Mouse (Mus musculus): ENCODE measurements around the gene Ccdc138. TPM values are rescaled to one million over a fixed set of nuclear protein-coding genes. Genes with fewer than 3 reads are reported as not detected.
"Not testable (repeated sequence)": the region's sequence is repeated elsewhere in the genome, so short reads cannot be mapped to it uniquely, and the experiment has no call there.

Ccdc138 gene
- polyA plus RNA-seq, 1 experiment from 2014 or later = 7.4 TPM

DNA sequence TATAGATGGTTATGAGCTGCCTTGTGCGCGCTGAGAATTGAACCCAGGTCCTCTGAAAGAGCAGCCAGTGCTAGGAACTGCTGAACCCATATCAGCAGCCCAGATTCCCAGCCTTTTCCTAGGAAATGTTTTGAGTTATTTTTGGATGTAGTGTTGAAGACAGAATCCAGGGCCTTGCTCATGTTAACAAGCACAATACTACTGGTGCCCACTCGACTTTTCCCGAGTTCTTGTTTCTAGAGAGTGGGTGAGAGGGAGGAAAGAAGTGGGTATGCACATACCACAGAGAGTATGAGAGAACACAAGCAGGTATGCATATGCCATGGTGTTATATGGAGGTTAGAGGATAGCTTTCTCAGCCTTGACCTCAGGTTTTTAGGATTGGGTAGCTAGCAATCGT is 6.7 kb upstream of the Ccdc138 start:
- Histone ChIP-seq H3K27me3 (ENCODE audit: control insufficient read depth, insufficient read depth, low read length) (no peaks in the 10 kb centered on the region), H3K36me3 (replicated peaks; ENCODE audit: control insufficient read depth, insufficient read depth, low read depth, low read length) (peaks cover 2% of the 10 kb centered on the region), H3K4me3 (ENCODE audit: low read depth, low read length) (no peak overlapping the region), H3K27ac (replicated peaks; ENCODE audit: low read depth, low read length) (no peak overlapping the region), H3K9me3 (replicated peaks; ENCODE audit: control insufficient read depth, low read length) (no peaks in the 10 kb centered on the region), H3K4me2 (ENCODE audit: low read depth, low read length) (no peak overlapping the region), H3K9ac (replicated peaks; ENCODE audit: low read length) (no peak overlapping the region), H3K4me1 (ENCODE audit: control insufficient read depth, insufficient read depth, low read length) (no peaks in the 10 kb centered on the region)
- DNase-seq (ENCODE audit: low spot score) (no peak), ATAC-seq (replicated peaks; ENCODE audit: insufficient number of reproducible peaks, low FRiP score, low TSS enrichment, low read depth) (no peak)
- WGBS = 94% methylated on average over 5 of the region's 5 CpGs

DNA sequence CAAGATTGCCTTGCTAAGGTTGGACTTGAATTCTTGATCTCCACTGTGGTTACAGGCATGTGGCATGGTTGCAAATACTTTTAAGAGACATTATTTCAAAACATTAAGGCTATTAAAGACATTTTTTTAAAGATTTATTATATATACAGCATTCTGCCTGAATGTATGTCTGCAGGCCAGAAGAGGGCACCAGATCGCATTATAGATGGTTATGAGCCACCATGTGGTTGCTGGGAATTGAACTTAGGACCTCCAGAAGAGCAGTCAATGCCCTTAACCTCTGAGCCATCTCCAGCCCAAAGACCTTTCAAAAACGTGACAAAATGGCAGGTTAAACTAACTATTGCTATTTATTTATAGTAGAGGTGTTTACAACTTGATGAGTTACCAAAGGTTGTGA is 2.1 kb upstream of the Ccdc138 start:
- ATAC-seq (replicated peaks; ENCODE audit: insufficient number of reproducible peaks, low FRiP score, low TSS enrichment, low read depth) = no peak
- Histone ChIP-seq H3K9ac (replicated peaks; ENCODE audit: low read length) (no peak overlapping the region), H3K4me3 (ENCODE audit: low read depth, low read length) (no peak overlapping the region), H3K9me3 (replicated peaks; ENCODE audit: control insufficient read depth, low read length) (no peaks in the 10 kb centered on the region), H3K27ac (replicated peaks; ENCODE audit: low read depth, low read length) (no peak overlapping the region), H3K4me2 (ENCODE audit: low read depth, low read length) (no peak overlapping the region), H3K4me1 (ENCODE audit: control insufficient read depth, insufficient read depth, low read length) (no peaks in the 10 kb centered on the region), H3K36me3 (replicated peaks; ENCODE audit: control insufficient read depth, insufficient read depth, low read depth, low read length) (peaks cover 2% of the 10 kb centered on the region), H3K27me3 (ENCODE audit: control insufficient read depth, insufficient read depth, low read length) (no peaks in the 10 kb centered on the region)
- 89% methylated on average over 2 of the region's 2 CpGs for WGBS
- DNase-seq (ENCODE audit: low spot score) = no peak

DNA sequence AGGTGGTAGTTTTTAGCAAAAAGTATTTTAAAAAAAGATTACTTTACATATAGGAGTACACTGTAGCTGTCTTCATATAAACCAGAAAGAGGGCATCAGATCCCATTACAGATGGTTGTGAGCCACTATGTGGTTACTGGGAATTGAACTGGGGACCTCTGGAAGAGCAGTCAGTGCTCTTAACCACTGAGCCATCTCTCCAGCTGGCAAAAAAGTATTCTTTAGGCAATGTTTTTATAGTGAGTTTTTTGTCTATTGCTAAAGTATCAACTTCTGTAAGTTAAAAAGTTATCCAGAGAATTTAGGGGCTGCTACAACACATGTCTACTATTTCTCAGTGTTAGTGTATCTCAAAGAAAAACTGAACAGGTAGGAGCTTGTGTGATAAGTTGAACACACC is 1.0 kb upstream of the Ccdc138 start:
- H3K4me2 ChIP-seq (ENCODE audit: low read depth, low read length) = no peak overlapping the region
- H3K4me1 ChIP-seq (ENCODE audit: control insufficient read depth, insufficient read depth, low read length) = no peaks in the 10 kb centered on the region
- ATAC-seq (replicated peaks; ENCODE audit: insufficient number of reproducible peaks, low FRiP score, low TSS enrichment, low read depth) = no peak
- no peak overlapping the region for H3K4me3 ChIP-seq (ENCODE audit: low read depth, low read length)
- no peaks in the 10 kb centered on the region for H3K27me3 ChIP-seq (ENCODE audit: control insufficient read depth, insufficient read depth, low read length)
- no peak for DNase-seq (ENCODE audit: low spot score)
- H3K36me3 ChIP-seq (replicated peaks; ENCODE audit: control insufficient read depth, insufficient read depth, low read depth, low read length) = peaks cover 2% of the 10 kb centered on the region
- no peaks in the 10 kb centered on the region for H3K9me3 ChIP-seq (replicated peaks; ENCODE audit: control insufficient read depth, low read length)
- H3K9ac ChIP-seq (replicated peaks; ENCODE audit: low read length) = no peak overlapping the region
- H3K27ac ChIP-seq (replicated peaks; ENCODE audit: low read depth, low read length) = no peak overlapping the region

DNA sequence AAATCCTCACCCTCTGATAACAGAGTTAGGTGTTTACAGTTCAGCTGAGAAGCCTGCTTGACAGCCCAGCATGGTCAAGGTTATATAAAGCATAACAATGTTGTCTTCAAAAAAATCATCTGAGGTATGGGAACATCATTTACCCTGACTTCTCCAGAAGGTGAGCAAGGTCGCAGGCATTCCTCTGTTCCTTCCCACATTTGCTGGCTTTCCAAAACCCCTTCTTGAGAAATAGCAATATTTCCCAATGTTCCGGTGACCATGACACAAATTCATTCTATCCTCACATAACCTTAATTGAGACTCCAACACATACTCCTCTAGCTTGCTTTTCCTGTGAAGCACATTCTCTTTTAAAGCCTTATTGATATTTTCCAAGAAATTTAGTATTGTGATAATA is 768 bp downstream of the Ccdc138 start:
- peak overlapping the region; percentile 72 for H3K9ac ChIP-seq (replicated peaks; ENCODE audit: low read length)
- peak overlapping the region; percentile 52 for H3K4me2 ChIP-seq (ENCODE audit: low read depth, low read length)
- no peak overlapping the region for H3K27ac ChIP-seq (replicated peaks; ENCODE audit: low read depth, low read length)
- 58% methylated on average over 2 of the region's 2 CpGs for WGBS
- DNase-seq (ENCODE audit: low spot score) (no peak), ATAC-seq (replicated peaks; ENCODE audit: insufficient number of reproducible peaks, low FRiP score, low TSS enrichment, low read depth) (no peak)
- no peaks in the 10 kb centered on the region for H3K9me3 ChIP-seq (replicated peaks; ENCODE audit: control insufficient read depth, low read length)
- peak overlapping the region; percentile 67 for H3K4me3 ChIP-seq (ENCODE audit: low read depth, low read length)
- H3K27me3 ChIP-seq (ENCODE audit: control insufficient read depth, insufficient read depth, low read length) = no peaks in the 10 kb centered on the region
- H3K4me1 ChIP-seq (ENCODE audit: control insufficient read depth, insufficient read depth, low read length) = no peaks in the 10 kb centered on the region
- H3K36me3 ChIP-seq (replicated peaks; ENCODE audit: control insufficient read depth, insufficient read depth, low read depth, low read length) = no peaks in the 10 kb centered on the region; the same call in 1 of the 2 replicates

DNA sequence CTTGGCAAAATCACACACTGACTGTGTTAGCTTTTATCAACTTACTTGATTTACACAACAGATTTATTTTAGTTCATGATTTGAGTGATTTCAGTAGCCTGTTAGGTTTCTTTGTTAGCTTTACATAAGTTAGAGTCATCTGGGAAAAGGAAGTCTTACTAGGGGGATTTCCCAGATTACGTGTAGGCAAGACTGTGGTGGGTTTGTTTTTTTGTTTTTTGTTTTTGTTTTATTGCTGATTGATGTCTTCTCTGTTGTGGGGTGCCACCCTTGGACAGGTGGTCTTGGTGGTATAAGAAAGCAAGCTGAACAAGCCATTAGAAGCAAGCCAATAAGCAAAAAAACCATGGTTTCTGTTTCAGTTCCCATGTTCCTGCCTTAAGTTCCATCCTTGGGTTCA is 31.6 kb downstream of the Ccdc138 start:
- H3K9me3 ChIP-seq (replicated peaks; ENCODE audit: control insufficient read depth, low read length) = no peaks in the 10 kb centered on the region
- H3K36me3 ChIP-seq (replicated peaks; ENCODE audit: control insufficient read depth, insufficient read depth, low read depth, low read length) = no peaks in the 10 kb centered on the region
- 90% methylated on average over 1 of the region's 1 CpGs for WGBS
- H3K9ac ChIP-seq (replicated peaks; ENCODE audit: low read length) = no peak overlapping the region
- no peak overlapping the region for H3K4me3 ChIP-seq (ENCODE audit: low read depth, low read length)
- ATAC-seq (replicated peaks; ENCODE audit: insufficient number of reproducible peaks, low FRiP score, low TSS enrichment, low read depth) = no peak
- H3K4me2 ChIP-seq (ENCODE audit: low read depth, low read length) = no peak overlapping the region
- H3K27ac ChIP-seq (replicated peaks; ENCODE audit: low read depth, low read length) = no peak overlapping the region
- no peak for DNase-seq (ENCODE audit: low spot score)
- no peaks in the 10 kb centered on the region for H3K4me1 ChIP-seq (ENCODE audit: control insufficient read depth, insufficient read depth, low read length)
- H3K27me3 ChIP-seq (ENCODE audit: control insufficient read depth, insufficient read depth, low read length) = no peaks in the 10 kb centered on the region

DNA sequence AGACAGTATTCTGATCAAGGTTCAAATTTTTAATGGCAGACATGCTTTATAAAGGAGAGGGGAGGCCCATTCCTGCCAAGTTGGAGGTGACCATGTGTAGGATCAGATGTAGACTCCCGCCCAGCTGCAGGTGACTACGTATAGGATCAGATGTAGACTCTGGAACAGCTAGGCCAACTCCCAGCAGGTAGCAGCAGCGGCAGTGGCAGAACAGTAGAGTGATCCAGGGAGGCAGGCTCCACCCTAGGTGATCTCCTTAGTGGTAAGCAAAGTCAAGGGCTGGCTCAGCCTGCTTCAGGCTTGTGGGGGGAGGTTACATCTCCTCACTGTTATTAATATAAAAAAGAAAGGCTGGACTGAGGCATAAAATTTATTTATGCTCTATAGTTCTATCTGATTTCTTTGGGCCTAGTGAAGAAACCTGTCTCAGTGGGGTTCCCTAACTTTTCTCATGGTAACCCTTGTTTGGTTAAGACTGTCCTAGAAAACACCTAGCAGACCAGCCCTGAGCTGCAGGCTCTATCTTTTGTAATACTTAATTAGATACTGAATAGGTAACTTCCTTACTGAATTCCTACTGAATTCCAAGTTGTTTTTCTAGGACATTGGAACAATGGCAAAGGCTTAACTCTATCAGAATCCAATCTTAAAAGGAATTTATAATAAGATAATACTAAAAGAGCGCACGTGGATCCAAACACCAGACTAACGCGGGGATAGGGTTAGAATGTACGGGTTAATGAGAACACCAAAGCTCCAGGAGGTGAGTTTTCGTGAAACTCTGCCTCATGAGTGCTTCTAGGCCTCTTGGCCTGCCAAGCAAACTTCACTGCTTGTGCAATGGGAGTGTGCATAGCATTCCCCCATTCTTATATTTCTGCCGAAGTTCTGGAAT is 33.4 kb downstream of the Ccdc138 start:
- no peaks in the 10 kb centered on the region for H3K4me1 ChIP-seq (ENCODE audit: control insufficient read depth, insufficient read depth, low read length)
- H3K27ac ChIP-seq (replicated peaks; ENCODE audit: low read depth, low read length) = no peak overlapping the region
- H3K9me3 ChIP-seq (replicated peaks; ENCODE audit: control insufficient read depth, low read length) = no peaks in the 10 kb centered on the region
- H3K4me2 ChIP-seq (ENCODE audit: low read depth, low read length) = no peak overlapping the region
- no peak overlapping the region for H3K9ac ChIP-seq (replicated peaks; ENCODE audit: low read length)
- no peaks in the 10 kb centered on the region for H3K27me3 ChIP-seq (ENCODE audit: control insufficient read depth, insufficient read depth, low read length)
- DNase-seq (ENCODE audit: low spot score) = no peak
- 78% methylated on average over 10 of the region's 10 CpGs for WGBS
- H3K36me3 ChIP-seq (replicated peaks; ENCODE audit: control insufficient read depth, insufficient read depth, low read depth, low read length) = no peaks in the 10 kb centered on the region
- no peak for ATAC-seq (replicated peaks; ENCODE audit: insufficient number of reproducible peaks, low FRiP score, low TSS enrichment, low read depth)
- H3K4me3 ChIP-seq (ENCODE audit: low read depth, low read length) = no peak overlapping the region

DNA sequence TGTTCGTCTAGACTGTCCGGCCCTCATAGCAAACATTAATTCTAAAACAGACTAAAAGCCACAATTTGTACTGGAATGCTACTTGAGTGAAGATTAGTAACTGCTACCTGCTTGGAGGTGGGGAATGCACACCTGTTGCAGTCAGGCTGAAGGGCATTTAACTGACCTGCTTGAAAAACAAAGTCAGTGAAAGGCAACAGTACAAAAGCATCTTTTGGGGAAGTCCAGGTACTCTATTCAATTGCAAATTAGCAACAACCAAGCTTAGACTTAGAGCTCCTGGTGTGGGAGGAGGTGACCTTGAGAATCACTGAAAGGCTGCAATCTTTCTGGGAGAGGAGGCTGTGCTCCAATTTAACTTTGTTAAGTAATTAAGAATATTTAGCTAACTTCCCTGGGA is 34.4 kb downstream of the Ccdc138 start:
- no peaks in the 10 kb centered on the region for H3K9me3 ChIP-seq (replicated peaks; ENCODE audit: control insufficient read depth, low read length)
- DNase-seq (ENCODE audit: low spot score) (no peak), ATAC-seq (replicated peaks; ENCODE audit: insufficient number of reproducible peaks, low FRiP score, low TSS enrichment, low read depth) (no peak)
- no peaks in the 10 kb centered on the region for H3K4me1 ChIP-seq (ENCODE audit: control insufficient read depth, insufficient read depth, low read length)
- H3K27me3 ChIP-seq (ENCODE audit: control insufficient read depth, insufficient read depth, low read length) = no peaks in the 10 kb centered on the region
- H3K9ac ChIP-seq (replicated peaks; ENCODE audit: low read length) = no peak overlapping the region
- H3K4me3 ChIP-seq (ENCODE audit: low read depth, low read length) = no peak overlapping the region
- no peak overlapping the region for H3K4me2 ChIP-seq (ENCODE audit: low read depth, low read length)
- WGBS = 90% methylated on average over 2 of the region's 2 CpGs
- no peak overlapping the region for H3K27ac ChIP-seq (replicated peaks; ENCODE audit: low read depth, low read length)
- H3K36me3 ChIP-seq (replicated peaks; ENCODE audit: control insufficient read depth, insufficient read depth, low read depth, low read length) = no peaks in the 10 kb centered on the region

DNA sequence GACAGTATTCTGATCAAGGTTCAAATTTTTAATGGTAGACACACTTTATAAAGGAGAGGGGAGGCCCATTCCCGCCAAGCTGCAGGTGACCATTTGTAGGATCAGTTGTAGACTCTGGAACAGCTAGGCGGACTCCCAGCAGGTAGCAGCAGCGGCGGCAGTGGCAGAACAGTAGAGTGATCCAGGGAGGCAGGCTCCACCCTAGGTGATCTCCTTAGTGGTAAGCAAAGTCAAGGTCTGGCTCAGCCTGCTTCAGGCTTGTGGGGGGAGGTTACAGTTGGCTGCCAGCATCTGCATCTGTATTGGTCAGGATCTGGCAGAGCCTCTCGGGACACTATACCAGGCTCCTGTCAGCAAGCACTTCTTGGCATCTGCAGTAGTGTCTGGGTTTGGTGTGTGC is 38.5 kb downstream of the Ccdc138 start:
- H3K27ac ChIP-seq (replicated peaks; ENCODE audit: low read depth, low read length); H3K27me3 ChIP-seq (ENCODE audit: control insufficient read depth, insufficient read depth, low read length); H3K4me1 ChIP-seq (ENCODE audit: control insufficient read depth, insufficient read depth, low read length); H3K4me3 ChIP-seq (ENCODE audit: low read depth, low read length); H3K9me3 ChIP-seq (replicated peaks; ENCODE audit: control insufficient read depth, low read length); DNase-seq (ENCODE audit: low spot score); H3K9ac ChIP-seq (replicated peaks; ENCODE audit: low read length); ATAC-seq (replicated peaks; ENCODE audit: insufficient number of reproducible peaks, low FRiP score, low TSS enrichment, low read depth); H3K36me3 ChIP-seq (replicated peaks; ENCODE audit: control insufficient read depth, insufficient read depth, low read depth, low read length); H3K4me2 ChIP-seq (ENCODE audit: low read depth, low read length): not testable (repeated sequence)
- WGBS = 78% methylated on average over 5 of the region's 5 CpGs

Measured in embryonic facial prominence, embryonic 11.5 days (tissue).